Comparison of ENCODE assay signal across 15 mouse cellular contexts in genomic region chr7:89367643-89368042, GRCm38 (mm10). TPM values are rescaled to one million over a fixed set of nuclear protein-coding genes. Genes with fewer than 3 reads are reported as not detected.
DNase-seq lines count a peak whose midpoint lies in the region; ATAC-seq and TF ChIP-seq lines count a peak whose summit lies in the region.
"Had no signal": no experiment of that assay in that cellular context is flagged by ENCODE, and none has a peak within 500 bp of the region (broad histone marks: within the 10 kb centered on the region; RNA-seq: fewer than 3 reads in every experiment).

No protein-coding gene starts in this region.

- ATAC-seq in kidney, embryonic 14.5 days (ENCODE audit: low FRiP score, low TSS enrichment): no peak
- ATAC-seq in heart, embryonic 11.5 days (replicated peaks; ENCODE audit: insufficient number of reproducible peaks, low FRiP score, low TSS enrichment): peak; percentile 78
- ATAC-seq in liver, embryonic 13.5 days (ENCODE audit: low read depth): peak; percentile 91
- ATAC-seq: CD4-positive, CD25-positive, alpha-beta regulatory T cell, adult 4 months had no signal

- no peak overlapping the region for H3K27ac ChIP-seq in kidney, adult 2 months (ENCODE audit: insufficient read depth, low read depth, low read length)
- no peak overlapping the region for H3K27ac ChIP-seq in kidney, embryonic 14.5 days (ENCODE audit: low read depth, low read length)
- peak overlapping the region; percentile 73 for H3K27ac ChIP-seq in heart, embryonic 11.5 days (ENCODE audit: low read depth, low read length)
- peak overlapping the region; percentile 34; the same call in 1 of the 2 replicates for H3K27ac ChIP-seq in liver, embryonic 13.5 days
- H3K27ac ChIP-seq: embryonic facial prominence, embryonic 10.5 days; hindbrain, embryonic 13.5 days; limb, embryonic 15.5 days had no signal

- H3K4me3 ChIP-seq in kidney, adult 2 months (ENCODE audit: insufficient read depth, low read depth, low read length): no peak overlapping the region
- H3K4me3 ChIP-seq in kidney, embryonic 14.5 days (ENCODE audit: low read length): no peak overlapping the region
- no peak overlapping the region for H3K4me3 ChIP-seq in heart, embryonic 11.5 days (ENCODE audit: low read depth, low read length)
- no peak overlapping the region for H3K4me3 ChIP-seq in liver, embryonic 13.5 days (replicated peaks)
- H3K4me3 ChIP-seq: embryonic facial prominence, embryonic 10.5 days; hindbrain, embryonic 13.5 days; limb, embryonic 15.5 days had no signal

- H3K9ac ChIP-seq in kidney, embryonic 14.5 days (ENCODE audit: low read depth, low read length): no peak overlapping the region
- no peak overlapping the region for H3K9ac ChIP-seq in heart, embryonic 11.5 days (ENCODE audit: low read depth, low read length)
- H3K9ac ChIP-seq in liver, embryonic 13.5 days: no peak overlapping the region
- H3K9ac ChIP-seq: hindbrain, embryonic 13.5 days; limb, embryonic 15.5 days had no signal

- peak; percentile 25 for DNase-seq in kidney, adult 2 months
- peak; percentile 66 for DNase-seq in 416B (ENCODE audit: low read depth)
- DNase-seq in liver, embryonic 13.5 days: peak; percentile 11
- DNase-seq in left cerebral cortex, postnatal 14 days (ENCODE audit: low spot score in 2 of 2): no peak
- no peak for DNase-seq in layer of hippocampus, adult 18-20 months (ENCODE audit: low spot score in 2 of 2)
- DNase-seq in thymus, postnatal 25 days: no peak
- DNase-seq: adrenal gland, postnatal 14 days; kidney, adult 18-20 months; thymus, adult 2 months had no signal

- 46% methylated on average over 3 of the region's 3 CpGs for WGBS in kidney, adult 2 months
- WGBS in kidney, embryonic 14.5 days: 16% methylated on average over 3 of the region's 3 CpGs
- whole genome bisulfite sequencing in heart, embryonic 11.5 days (ENCODE audit: insufficient replicate concordance): 4% methylated on average over 3 of the region's 3 CpGs
- WGBS in liver, embryonic 13.5 days (ENCODE audit: insufficient replicate concordance): 3% methylated on average over 3 of the region's 3 CpGs

- H3K4me1 ChIP-seq in kidney, adult 2 months (ENCODE audit: control insufficient read depth, insufficient read depth, low read length): peaks cover 3% of the 10 kb centered on the region; the same call in 1 of the 2 replicates
- 0 out of 2 replicates have a peak, but pooled peaks cover 6% of the 10 kb centered on the region for H3K4me1 ChIP-seq in kidney, embryonic 14.5 days (ENCODE audit: control insufficient read depth, insufficient read depth, low read length)
- peaks cover 26% of the 10 kb centered on the region for H3K4me1 ChIP-seq in heart, embryonic 11.5 days (ENCODE audit: control insufficient read depth, insufficient read depth, low read length)
- peaks cover 11% of the 10 kb centered on the region for H3K4me1 ChIP-seq in liver, embryonic 13.5 days (replicated peaks)
- H3K4me1 ChIP-seq: limb, embryonic 15.5 days had no signal

- TF ChIP-seq POLR2A in kidney, adult 2 months (IDR thresholded peaks at IDR 0.05; ENCODE audit: low read depth, low read length): no peak

- no peaks in the 10 kb centered on the region for H3K27me3 ChIP-seq in kidney, adult 2 months (replicated peaks; ENCODE audit: control insufficient read depth, insufficient read depth, low read length)
- H3K27me3 ChIP-seq in kidney, embryonic 14.5 days (ENCODE audit: control insufficient read depth, insufficient read depth, low read length): no peaks in the 10 kb centered on the region
- no peaks in the 10 kb centered on the region for H3K27me3 ChIP-seq in heart, embryonic 11.5 days (ENCODE audit: control insufficient read depth, insufficient read depth, low read length)
- H3K27me3 ChIP-seq in liver, embryonic 13.5 days: no peaks in the 10 kb centered on the region
- H3K27me3 ChIP-seq: limb, embryonic 15.5 days had no signal

- no peaks in the 10 kb centered on the region for H3K9me3 ChIP-seq in kidney, embryonic 14.5 days (ENCODE audit: control insufficient read depth, low read length)
- no peaks in the 10 kb centered on the region for H3K9me3 ChIP-seq in heart, embryonic 11.5 days (replicated peaks; ENCODE audit: control insufficient read depth, low read length)
- no peaks in the 10 kb centered on the region for H3K9me3 ChIP-seq in liver, embryonic 13.5 days (replicated peaks)
- H3K9me3 ChIP-seq: embryonic facial prominence, embryonic 10.5 days; hindbrain, embryonic 13.5 days; limb, embryonic 15.5 days had no signal

- H3K36me3 ChIP-seq in kidney, adult 2 months (ENCODE audit: control insufficient read depth, insufficient read depth, low read length): no peaks in the 10 kb centered on the region
- no peaks in the 10 kb centered on the region for H3K36me3 ChIP-seq in kidney, embryonic 14.5 days (ENCODE audit: control insufficient read depth, insufficient read depth, low read length)
- H3K36me3 ChIP-seq in heart, embryonic 11.5 days (ENCODE audit: control insufficient read depth, insufficient read depth, low read length): no peaks in the 10 kb centered on the region
- no peaks in the 10 kb centered on the region for H3K36me3 ChIP-seq in liver, embryonic 13.5 days
- H3K36me3 ChIP-seq: embryonic facial prominence, embryonic 10.5 days; hindbrain, embryonic 13.5 days; limb, embryonic 15.5 days had no signal

- intact Hi-C loops in left cerebral cortex, postnatal 14 days (cut with DNase I): no loop called here

- H3K4me2 ChIP-seq in kidney, embryonic 14.5 days (replicated peaks; ENCODE audit: low read depth, low read length): no peak overlapping the region
- peak overlapping the region; percentile 14; the same call in 1 of the 2 replicates for H3K4me2 ChIP-seq in heart, embryonic 11.5 days
- no peak overlapping the region for H3K4me2 ChIP-seq in liver, embryonic 13.5 days
- H3K4me2 ChIP-seq: hindbrain, embryonic 13.5 days; limb, embryonic 15.5 days had no signal

- TF ChIP-seq CTCF in kidney, adult 2 months (conservative IDR thresholded peaks at IDR 0.05; ENCODE audit: insufficient read depth, insufficient read length, low read depth, low read length): no peak

RNA-seq across cellular contexts. Expression of gene Tmem135, which starts 36.4 kb away (rescaled TPM):
- 53.6 and 100 TPM in 2 replicates for polyA plus RNA-seq in kidney, adult 2 months (2012; rRNA removed)
- polyA plus RNA-seq in kidney, embryonic 14.5 days (2014; fragmentation: Nextera tagmentation; extraction: Ambion mirVana): 19.2 and 31.9 TPM in 2 replicates
- 27.2 and 30.4 TPM in 2 replicates for polyA plus RNA-seq in heart, embryonic 11.5 days (2014; fragmentation: Nextera tagmentation; extraction: Ambion mirVana)
- 12.4 and 16.7 TPM in 2 replicates for polyA plus RNA-seq in liver, embryonic 13.5 days (2015; fragmentation: Nextera tagmentation; extraction: Ambion mirVana)
- total RNA-seq in left cerebral cortex, postnatal 14 days (2021): 10 to 100 TPM; 62.6 to 69.4 TPM
- total RNA-seq in layer of hippocampus, adult 18-20 months (2021): 10 to 100 TPM; 62.7 to 70.0 TPM

RNA-seq across cellular contexts. Expression of gene Fzd4, which starts 36.5 kb away (rescaled TPM):
- polyA plus RNA-seq in kidney, adult 2 months (2012; rRNA removed): 28.7 and 31.2 TPM in 2 replicates
- polyA plus RNA-seq in kidney, embryonic 14.5 days (2014; fragmentation: Nextera tagmentation; extraction: Ambion mirVana): 19.9 and 42.0 TPM in 2 replicates
- polyA plus RNA-seq in heart, embryonic 11.5 days (2014; fragmentation: Nextera tagmentation; extraction: Ambion mirVana): 9.8 and 12.1 TPM in 2 replicates
- polyA plus RNA-seq in liver, embryonic 13.5 days (2015; fragmentation: Nextera tagmentation; extraction: Ambion mirVana): 1.7 and 2.1 TPM in 2 replicates
- 10 to 100 TPM in 1 of 2 experiments, 1 to 10 TPM in 1; 6.4 to 10.2 TPM for total RNA-seq in left cerebral cortex, postnatal 14 days (2021)
- total RNA-seq in layer of hippocampus, adult 18-20 months (2021): 1 to 10 TPM; 6.1 to 7.6 TPM
- polyA plus RNA-seq: CD4-positive, CD25-positive, alpha-beta regulatory T cell, adult 4 months had no signal

Comparison
In these comparisons a context has a peak if more than half of its experiments do, and no peak if none do; other contexts are left out.
1. DNase-seq: peak in kidney, adult 2 months (single experiment), 416B (single experiment) and liver, embryonic 13.5 days (single experiment); none in left cerebral cortex, postnatal 14 days (0 of 2), layer of hippocampus, adult 18-20 months (0 of 2) and thymus, postnatal 25 days (single experiment).
2. H3K27ac ChIP-seq: peak in heart, embryonic 11.5 days (single experiment) and liver, embryonic 13.5 days (single experiment); none in kidney, adult 2 months (single experiment) and kidney, embryonic 14.5 days (single experiment).